Mouse (Mus musculus) kidney, postnatal 0 days (tissue): ENCODE results near the gene Bbs9. TPM values are rescaled to one million over a fixed set of nuclear protein-coding genes. Genes with fewer than 3 reads are reported as not detected.

Experiments
- ATAC-seq: fragments of 200-750 bp; cut with Nextera tagmentation; replicated peaks from 2 replicates; pipeline ENCODE4 v1.8.0; 2017; ENCODE audit warnings: low read depth, moderate number of reproducible peaks, moderate TSS enrichment, moderate library complexity; ENCODE audit not compliant: low FRiP score
- DNase-seq: peaks from one replicate; pipeline ENCODE4 v3.0.0-alpha.2; 2016; ENCODE audit warnings: low spot score
- H3K27ac ChIP-seq: fragments of 300-500 bp; sonication (generic); 2 replicates; pipeline ENCODE4 v1.5.1; 2014; ENCODE audit warnings: mild to moderate bottlenecking
- H3K27me3 ChIP-seq: fragments of 300-500 bp; sonication (generic); 2 replicates; pipeline ENCODE4 v1.6.1; 2014; ENCODE audit warnings: low read length, mixed read lengths; ENCODE audit not compliant: insufficient read depth
- H3K36me3 ChIP-seq: fragments of 300-500 bp; sonication (generic); 2 replicates; pipeline ENCODE4 v1.6.1; 2014; ENCODE audit warnings: low read length, mixed read lengths; ENCODE audit not compliant: insufficient read depth
- H3K4me1 ChIP-seq: fragments of 300-500 bp; sonication (generic); replicated peaks from 2 replicates; pipeline ENCODE4 v1.6.1; 2014; ENCODE audit warnings: antibody characterized with exemption, low read length, mixed read lengths; ENCODE audit not compliant: insufficient read depth
- H3K4me2 ChIP-seq: fragments of 300-500 bp; sonication (generic); 2 replicates; pipeline ENCODE4 v1.6.1; 2014; ENCODE audit warnings: mild to moderate bottlenecking, low read length, moderate library complexity, mixed read lengths
- H3K4me3 ChIP-seq: fragments of 300-500 bp; sonication (generic); replicated peaks from 2 replicates; pipeline ENCODE4 v1.5.1; 2014; ENCODE audit warnings: low read depth, low read length
- H3K9ac ChIP-seq: fragments of 300-500 bp; sonication (generic); 2 replicates; pipeline ENCODE4 v1.6.1; 2014; ENCODE audit warnings: low read depth, low read length
- H3K9me3 ChIP-seq: fragments of 300-500 bp; sonication (generic); replicated peaks from 2 replicates; pipeline ENCODE4 v1.6.1; 2016; ENCODE audit warnings: low read length, inconsistent platforms, mixed read lengths
- CTCF ChIP-seq: IDR thresholded peaks from 2 replicates; pipeline ENCODE4 v1.5.1; 2016; ENCODE audit warnings: antibody characterized with exemption, low read depth, mild to moderate bottlenecking, moderate library complexity
- WGBS: fragments of 180-500 bp; shearing (Covaris S2); extraction: QIAGEN DNeasy Blood & Tissue Kit; methylation state at CpG from one replicate; pipeline ENCODE4 v1.1.7; 2014; 5-methylcytosine and 5-hydroxymethylcytosine counted together
- polyA plus RNA-seq: library from polyadenylated mRNA; unstranded; fragments of >200 nt; fragmentation: Nextera tagmentation; extraction: Ambion mirVana; gene quantifications from 2 replicates; pipeline ENCODE4 v1.2.1, GENCODE M21; 2015

Gene Bbs9
- polyA plus RNA-seq, 1 experiment from 2014 or later: 10.1 TPM

- WGBS: 82% methylated on average over 6 of the region's 6 CpGs
- no peaks in the 10 kb centered on the region for H3K36me3 ChIP-seq
These were observed 21.7 kb downstream of the Bbs9 start for GRCm38 (mm10) chr9:22497021-22497767.

DNA sequence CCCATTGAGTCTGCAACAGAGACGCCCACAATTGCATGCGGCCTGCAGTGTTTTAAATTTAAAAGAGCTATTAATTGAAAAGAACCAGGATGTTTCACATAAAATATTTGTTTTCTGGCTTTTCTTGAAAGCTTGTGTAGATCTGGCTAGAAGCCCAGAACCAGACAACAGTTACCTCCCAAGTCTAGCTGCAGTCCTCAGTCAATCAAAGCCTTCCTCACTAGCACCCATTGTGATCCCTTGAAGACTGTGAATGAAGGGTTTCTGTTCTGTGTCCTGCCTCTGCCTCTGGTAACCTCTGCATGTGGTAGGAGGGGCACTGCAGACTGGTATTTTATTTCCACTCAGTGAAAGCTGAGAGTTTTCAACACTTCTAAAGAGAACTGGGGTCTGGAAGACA is 27.5 kb downstream of the Bbs9 start:
- no peaks in the 10 kb centered on the region for H3K9me3 ChIP-seq
- no peak overlapping the region for H3K4me2 ChIP-seq
- no peak for TF ChIP-seq CTCF
- H3K4me3 ChIP-seq: no peak overlapping the region
- no peaks in the 10 kb centered on the region for H3K36me3 ChIP-seq
- H3K9ac ChIP-seq: no peak overlapping the region
- no peaks in the 10 kb centered on the region for H3K27me3 ChIP-seq
- ATAC-seq (no peak), DNase-seq (peak; percentile 36)
- H3K27ac ChIP-seq: no peak overlapping the region
- 65% methylated on average over 2 of the region's 2 CpGs for WGBS
- H3K4me1 ChIP-seq: no peaks in the 10 kb centered on the region; the same call in 1 of the 2 replicates

More at GRCm38 (mm10) chr9:22497021-22497767, 21.7 kb downstream of the Bbs9 start:
- ATAC-seq (no peak), DNase-seq (no peak)
- Histone ChIP-seq H3K27me3 (no peaks in the 10 kb centered on the region), H3K4me3 (no peak overlapping the region), H3K9ac (no peak overlapping the region), H3K4me1 (no peaks in the 10 kb centered on the region), H3K27ac (no peak overlapping the region), H3K9me3 (no peaks in the 10 kb centered on the region), H3K4me2 (no peak overlapping the region)
- no peak for TF ChIP-seq CTCF

DNA sequence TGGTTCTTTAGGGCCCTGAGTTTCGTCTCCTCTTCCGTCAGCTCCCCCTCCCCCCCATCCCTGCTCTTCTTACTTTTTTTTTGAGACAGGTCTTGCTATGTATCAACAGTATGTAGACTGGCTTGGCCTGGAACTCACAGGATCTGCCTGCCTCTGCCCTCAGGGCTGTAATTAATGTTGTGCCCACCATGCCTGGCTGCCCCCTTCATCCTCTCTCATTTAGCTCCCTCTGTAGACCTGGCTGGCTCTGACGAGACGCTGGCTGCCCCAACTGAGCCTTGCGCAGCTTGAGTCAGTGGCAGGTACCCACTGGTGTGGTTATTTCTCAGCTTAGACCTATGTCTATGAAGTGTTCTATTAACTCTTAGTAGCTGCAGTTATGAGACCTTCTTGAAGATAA is 28.1 kb downstream of the Bbs9 start:
- no peak for DNase-seq
- Histone ChIP-seq H3K27ac (no peak overlapping the region), H3K4me3 (no peak overlapping the region), H3K9me3 (no peaks in the 10 kb centered on the region), H3K9ac (no peak overlapping the region), H3K36me3 (no peaks in the 10 kb centered on the region), H3K4me2 (no peak overlapping the region), H3K4me1 (no peaks in the 10 kb centered on the region; the same call in 1 of the 2 replicates), H3K27me3 (no peaks in the 10 kb centered on the region)
- no peak for TF ChIP-seq CTCF
- WGBS: 63% methylated on average over 5 of the region's 5 CpGs
- no peak; the same call in 1 of the 2 replicates for ATAC-seq

- no peak overlapping the region for H3K4me2 ChIP-seq
- H3K27ac ChIP-seq: no peak overlapping the region
- ATAC-seq: no peak
- TF ChIP-seq CTCF: no peak
- no peaks in the 10 kb centered on the region for H3K27me3 ChIP-seq
- H3K9me3 ChIP-seq: no peaks in the 10 kb centered on the region
- no peak for DNase-seq
- H3K36me3 ChIP-seq: no peaks in the 10 kb centered on the region
- WGBS: 77% methylated on average over 2 of the region's 2 CpGs
- no peak overlapping the region for H3K9ac ChIP-seq
- no peaks in the 10 kb centered on the region; the same call in 1 of the 2 replicates for H3K4me1 ChIP-seq
- no peak overlapping the region for H3K4me3 ChIP-seq
These were observed 30.1 kb downstream of the Bbs9 start for GRCm38 (mm10) chr9:22505574-22505973.

DNA sequence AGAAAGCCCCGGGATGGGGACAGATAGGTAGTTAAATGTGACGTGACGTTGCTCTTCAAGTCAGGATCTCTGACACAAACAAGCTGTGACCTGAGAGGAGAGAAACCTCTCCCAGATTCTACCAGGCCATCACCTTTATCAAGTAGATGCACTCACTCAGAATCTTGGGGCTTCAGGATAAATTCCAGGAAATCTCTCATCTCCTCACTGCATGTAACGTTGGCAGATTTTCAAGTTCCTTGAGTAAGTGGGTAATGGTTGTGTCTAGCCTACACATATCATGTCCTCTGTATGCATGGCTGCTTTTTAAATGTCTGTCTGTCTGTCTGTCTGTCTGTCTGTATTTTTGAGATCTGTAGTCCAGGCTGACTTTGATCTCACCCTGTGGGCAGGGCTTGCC is 39.6 kb downstream of the Bbs9 start:
- 82% methylated on average over 4 of the region's 4 CpGs for WGBS
- TF ChIP-seq CTCF: no peak
- no peaks in the 10 kb centered on the region for H3K9me3 ChIP-seq
- no peaks in the 10 kb centered on the region for H3K27me3 ChIP-seq
- H3K36me3 ChIP-seq: 0 out of 2 replicates have a peak, but pooled peaks cover 3% of the 10 kb centered on the region
- H3K9ac ChIP-seq: no peak overlapping the region
- H3K4me3 ChIP-seq: no peak overlapping the region
- H3K4me1 ChIP-seq: no peaks in the 10 kb centered on the region
- H3K4me2 ChIP-seq: no peak overlapping the region
- H3K27ac ChIP-seq: no peak overlapping the region
- no peak for DNase-seq
- no peak for ATAC-seq

- 0 out of 2 replicates have a peak, but pooled peaks cover 3% of the 10 kb centered on the region for H3K36me3 ChIP-seq
- H3K9me3 ChIP-seq: no peaks in the 10 kb centered on the region; the same call in 1 of the 2 replicates
- H3K4me1 ChIP-seq: no peaks in the 10 kb centered on the region
- DNase-seq (peak; percentile 72), ATAC-seq (peak; percentile 65; the same call in 1 of the 2 replicates)
- no peak overlapping the region for H3K9ac ChIP-seq
- no peaks in the 10 kb centered on the region for H3K27me3 ChIP-seq
- H3K4me3 ChIP-seq: no peak overlapping the region
- whole genome bisulfite sequencing: 92% methylated on average over 3 of the region's 3 CpGs
- H3K4me2 ChIP-seq: no peak overlapping the region
- no peak overlapping the region for H3K27ac ChIP-seq
- peak; percentile 78 for TF ChIP-seq CTCF
These were observed 43.0 kb downstream of the Bbs9 start for GRCm38 (mm10) chr9:22518394-22519041.
